Mouse (Mus musculus): ENCODE data around the gene Cit.
A peak's percentile ranks its signal among the peaks of the same experiment; 100 is the strongest.

Cit gene

GRCm38 (mm10) chr5:116014237-116014636 lies 169.2 kb downstream of the Cit start:
- no peak for DNase-seq

- no peak for DNase-seq
These were observed 171.5 kb downstream of the Cit start for GRCm38 (mm10) chr5:116016542-116016941.

GRCm38 (mm10) chr5:116017391-116017790 lies 172.3 kb downstream of the Cit start:
- DNase-seq, result no peak

GRCm38 (mm10) chr5:116018196-116018595 lies 173.1 kb downstream of the Cit start:
- no peak for DNase-seq

DNA sequence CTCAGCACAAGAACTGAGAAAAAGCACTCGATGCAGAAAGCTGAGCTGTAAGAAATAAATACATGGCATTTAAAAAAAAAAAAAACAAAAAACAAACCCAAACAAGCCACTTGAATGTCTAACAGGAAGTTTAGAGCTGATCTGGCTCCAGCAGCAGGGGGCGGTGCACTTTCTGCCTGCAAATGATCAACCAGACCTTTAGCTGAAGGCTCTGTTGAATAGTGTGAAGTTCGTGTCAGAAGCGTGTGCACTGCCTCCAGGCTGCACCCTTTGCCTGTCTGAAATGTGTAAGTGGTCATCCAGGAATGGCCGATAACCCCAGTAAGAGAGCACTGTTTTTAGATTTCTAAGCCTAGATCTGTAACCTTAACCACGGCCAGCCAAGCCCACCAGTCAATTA lies 173.7 kb downstream of the Cit start:
- DNase-seq, result peak; percentile 51

GRCm38 (mm10) chr5:116019371-116019770 lies 174.3 kb downstream of the Cit start:
- DNase-seq, result no peak

GRCm38 (mm10) chr5:116021552-116021951 lies 176.5 kb downstream of the Cit start:
- DNase-seq, result no peak

GRCm38 (mm10) chr5:116022131-116022530 lies 177.1 kb downstream of the Cit start:
- no peak for DNase-seq

DNA sequence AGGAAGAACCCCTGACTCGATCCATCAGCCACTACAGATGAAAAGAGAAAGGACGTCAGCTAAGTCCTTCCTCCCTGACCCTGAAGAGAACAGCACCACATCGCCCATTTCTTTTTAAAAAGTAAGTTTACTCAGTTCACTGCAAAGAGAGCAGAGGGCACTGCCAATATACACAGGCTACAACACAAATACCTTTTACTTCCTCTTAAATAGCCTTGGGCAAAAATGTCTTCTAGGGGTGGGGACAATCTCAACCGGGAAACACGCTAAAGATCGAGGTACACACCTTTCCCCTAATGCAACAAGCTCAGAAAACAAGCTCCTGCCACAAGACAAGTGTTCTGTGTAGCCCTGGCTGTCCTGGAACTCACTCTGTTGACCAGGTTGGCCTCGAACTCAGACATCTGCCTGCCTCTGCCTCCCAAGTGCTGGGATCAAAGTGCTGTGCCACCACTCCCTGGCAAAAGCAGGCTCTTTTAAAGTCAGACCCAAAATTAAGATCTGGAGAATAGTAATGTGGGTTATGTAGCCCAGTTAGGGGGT lies 177.7 kb downstream of the Cit start:
- no peak for DNase-seq

- DNase-seq, result no peak
These were observed 178.2 kb downstream of the Cit start for GRCm38 (mm10) chr5:116023251-116023661.

DNA sequence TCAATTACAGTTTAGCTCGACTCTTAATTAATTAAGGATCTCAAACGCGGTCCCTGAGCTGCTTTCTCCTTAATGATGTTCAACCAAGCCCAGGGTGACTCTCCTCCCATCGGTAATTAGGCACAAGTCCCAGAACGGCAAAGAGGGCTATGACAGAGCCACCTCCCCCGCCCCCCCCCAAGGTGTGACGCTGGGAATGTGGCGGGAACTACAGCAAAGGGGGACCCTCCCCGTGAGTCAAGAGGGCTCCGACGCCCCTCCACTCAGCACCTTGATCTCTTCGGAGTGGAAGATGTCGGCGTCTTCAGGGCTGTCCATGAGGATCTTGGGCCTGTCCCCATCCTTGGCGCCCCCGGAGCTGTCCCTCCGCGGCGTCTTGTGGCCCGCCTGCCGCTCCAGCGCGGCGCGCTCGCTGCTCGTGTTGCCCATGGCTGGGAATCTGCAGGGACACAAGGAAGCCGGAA lies 178.8 kb downstream of the Cit start:
- no peak for DNase-seq

DNA sequence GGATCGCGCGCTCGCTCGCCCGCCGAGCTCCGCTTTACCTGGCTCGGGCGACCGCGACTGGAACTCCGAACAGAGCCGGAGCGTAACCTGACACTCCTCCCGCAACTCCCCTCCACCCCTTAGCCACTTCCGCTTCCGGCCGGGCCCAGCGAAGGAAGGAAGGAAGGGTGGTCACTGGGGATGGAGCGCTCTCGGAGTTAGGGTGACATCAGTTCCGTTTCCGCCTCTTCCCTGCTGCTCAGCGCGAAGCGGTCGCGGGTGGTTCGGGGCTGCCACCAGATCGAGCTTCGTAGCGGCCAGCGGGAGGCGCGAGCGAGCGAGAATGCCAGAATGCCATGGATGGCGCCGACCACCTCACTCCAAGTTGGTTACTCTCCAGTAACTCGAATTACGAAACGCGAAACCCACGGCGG lies 179.3 kb downstream of the Cit start, which contains the start of gene Prkab1:
Gene Prkab1 (minus strand): TSS at position 182 of the 413 bp plus-strand sequence.
- peak; percentile 92 for DNase-seq

- DNase-seq, result no peak
These were observed 181.0 kb downstream of the Cit start for GRCm38 (mm10) chr5:116026107-116026506.

DNA sequence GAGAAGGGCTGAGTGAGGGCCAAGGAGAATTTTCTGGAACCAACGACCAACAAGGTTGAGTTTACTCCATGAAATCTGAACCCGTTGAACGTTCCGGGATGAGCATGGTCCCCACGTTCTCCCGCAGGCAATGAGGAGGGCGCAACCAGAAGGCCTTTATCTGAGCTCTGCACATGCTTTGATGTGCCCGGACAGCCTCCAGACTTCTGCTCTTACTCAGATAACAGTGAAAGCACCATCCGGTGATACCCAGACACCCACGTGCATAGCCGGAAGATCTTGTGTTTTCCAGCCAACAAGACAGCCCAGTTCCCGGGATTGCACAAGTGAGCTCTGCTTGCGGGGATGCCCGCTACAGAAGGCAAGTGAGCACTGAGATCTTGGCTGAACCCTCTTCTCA lies 181.5 kb downstream of the Cit start:
- DNase-seq, result no peak

DNA sequence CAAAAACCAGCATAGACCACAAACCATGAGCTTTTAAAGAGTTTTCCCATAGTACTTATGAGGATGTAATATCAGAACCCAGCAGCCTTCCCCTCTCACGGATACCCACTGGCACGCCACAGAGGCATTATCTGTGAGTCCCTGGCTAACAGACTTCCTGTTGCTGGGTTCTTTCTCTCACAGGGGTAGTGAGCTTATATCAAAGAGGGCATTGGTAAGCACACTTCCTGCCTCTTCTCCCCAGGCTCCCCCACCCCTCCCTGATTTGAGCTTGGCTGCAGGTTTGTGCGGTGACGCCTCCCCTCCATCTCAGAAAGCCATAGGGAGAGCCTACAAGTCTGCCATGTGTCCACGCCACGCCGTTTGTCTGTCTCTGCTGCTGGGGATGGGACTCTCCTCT lies 184.0 kb downstream of the Cit start:
- peak; percentile 74 for DNase-seq

- peak; percentile 32 for DNase-seq
These were observed 185.6 kb downstream of the Cit start for GRCm38 (mm10) chr5:116030566-116031189.

- DNase-seq, result peak; percentile 86
These were observed 186.1 kb downstream of the Cit start for GRCm38 (mm10) chr5:116031190-116031577.

- no peak for DNase-seq
These were observed 191.4 kb downstream of the Cit start for GRCm38 (mm10) chr5:116036465-116036864.

DNA sequence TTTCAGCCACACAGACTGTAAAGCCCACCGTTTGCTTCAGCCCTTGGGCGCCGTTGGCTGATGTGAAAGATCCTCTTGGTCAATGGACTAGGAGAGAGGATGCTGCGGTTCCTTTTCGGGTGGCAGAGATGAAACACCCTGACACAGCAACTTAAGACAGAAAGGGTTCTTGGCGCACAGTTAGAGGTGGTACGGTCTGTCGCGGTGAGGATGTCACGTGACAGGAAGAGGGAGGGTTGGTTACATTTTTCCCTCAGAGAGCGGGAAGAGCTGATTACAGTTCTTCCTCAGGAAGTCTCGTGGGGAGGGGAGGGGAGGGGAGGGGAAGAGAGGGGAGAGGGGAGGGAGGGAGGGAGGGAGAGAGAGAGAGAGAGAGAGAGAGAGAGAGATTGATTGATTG lies 192.7 kb downstream of the Cit start:
- DNase-seq, result no peak

DNA sequence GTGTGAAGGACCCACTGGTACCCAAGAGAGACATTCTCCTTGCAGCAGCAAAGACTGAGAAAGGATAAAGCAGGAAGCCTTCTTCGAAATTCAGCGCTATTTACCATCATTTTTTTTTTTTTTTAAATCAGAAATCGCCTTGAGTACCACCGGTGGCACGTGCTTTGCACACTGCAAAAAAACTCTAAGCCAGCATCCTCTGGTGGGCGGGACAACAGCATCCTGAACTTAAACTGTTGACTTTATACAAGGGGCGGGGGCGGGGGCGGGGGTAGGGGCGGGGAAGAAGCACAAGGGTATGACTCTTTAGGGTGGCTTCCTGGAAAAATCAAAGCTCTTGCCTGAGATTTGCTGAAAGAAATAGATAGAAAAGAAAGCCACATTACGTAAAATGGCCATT lies 194.6 kb downstream of the Cit start:
- DNase-seq, result no peak

DNA sequence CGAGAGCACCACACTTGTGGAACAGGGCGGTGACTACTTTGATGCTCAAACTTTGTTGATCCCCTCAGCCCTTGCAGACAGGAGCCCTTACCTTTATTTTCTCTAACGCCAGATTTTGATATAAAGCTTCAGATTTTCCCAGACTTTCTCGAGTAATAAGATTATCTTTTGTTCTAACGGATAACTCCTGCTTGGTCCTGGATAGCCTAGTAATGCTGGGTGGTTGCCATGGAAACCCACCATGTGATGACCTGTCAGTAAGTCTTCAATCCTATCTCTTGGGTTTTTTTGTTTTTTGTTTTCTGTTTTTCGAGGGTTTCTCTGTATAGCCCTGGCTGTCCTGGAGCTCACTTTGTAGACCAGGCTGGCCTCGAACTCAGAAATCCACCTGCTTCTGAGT lies 197.2 kb downstream of the Cit start:
- DNase-seq, result no peak

DNA sequence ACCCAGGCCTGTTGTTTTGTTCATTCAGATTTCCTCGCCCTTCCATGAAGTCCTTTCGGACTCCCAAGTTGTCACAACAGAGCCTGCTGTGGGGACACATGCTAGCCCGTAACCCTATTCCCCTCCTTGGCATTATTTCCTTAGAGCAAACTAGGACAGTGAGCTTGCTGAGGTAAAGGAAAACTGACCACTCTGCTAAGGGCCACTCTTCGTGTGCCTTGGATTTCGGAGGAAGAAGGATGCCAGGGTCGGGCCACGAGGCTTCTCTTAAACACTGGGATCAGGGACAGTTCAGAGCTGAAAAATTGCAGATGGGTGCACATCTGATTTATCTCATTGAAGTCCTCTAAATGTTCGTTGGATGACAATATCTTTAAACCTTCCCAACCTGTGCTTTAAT lies 200.5 kb downstream of the Cit start:
- DNase-seq, result no peak

- DNase-seq, result no peak
These were observed 201.2 kb downstream of the Cit start for GRCm38 (mm10) chr5:116046246-116046645.

- DNase-seq, result no peak
These were observed 203.2 kb downstream of the Cit start for GRCm38 (mm10) chr5:116048321-116048720.

- DNase-seq, result no peak
These were observed 204.7 kb downstream of the Cit start for GRCm38 (mm10) chr5:116049821-116050220.

Data from thymus, postnatal 4 days (tissue).